Mouse (Mus musculus) myocyte (in vitro differentiated cells): ENCODE measurements around the gene Slc20a1. TPM values are rescaled to one million over a fixed set of nuclear protein-coding genes. Genes with fewer than 3 reads are reported as not detected.

Experiments
- H3K27me3 ChIP-seq: one replicate; pipeline ENCODE4 v1.6.1; 2011; ENCODE audit not compliant: control insufficient read depth, insufficient read depth, insufficient read length
- H3K36me3 ChIP-seq: one replicate; pipeline ENCODE4 v1.6.1; 2011; ENCODE audit not compliant: control insufficient read depth, insufficient read depth
- H3K4me2 ChIP-seq: one replicate; pipeline ENCODE4 v1.6.1; 2011; ENCODE audit warnings: low read depth, control low read depth
- H3K4me3 ChIP-seq: one replicate; pipeline ENCODE4 v1.5.1; 2011; ENCODE audit warnings: mild to moderate bottlenecking, control low read depth, moderate library complexity
- H3K79me2 ChIP-seq: one replicate; pipeline ENCODE4 v1.6.1; 2011; ENCODE audit not compliant: control insufficient read depth, insufficient read depth
- H3ac ChIP-seq: one replicate; pipeline ENCODE4 v1.6.1; 2011; ENCODE audit not compliant: control insufficient read depth, insufficient read length
- CEBPB ChIP-seq: IDR thresholded peaks from 2 replicates; pipeline ENCODE4 v1.6.1; 2011; ENCODE audit warnings: mild to moderate bottlenecking, moderate library complexity; ENCODE audit not compliant: poor library complexity, insufficient read depth, severe bottlenecking
- E2F4 ChIP-seq: IDR thresholded peaks from one replicate; pipeline ENCODE4 v1.6.1; 2011; ENCODE audit warnings: mild to moderate bottlenecking, control low read depth, moderate library complexity; ENCODE audit not compliant: insufficient read depth
- MAX ChIP-seq: IDR thresholded peaks from one replicate; pipeline ENCODE4 v1.6.1; 2011; ENCODE audit warnings: low read depth, mild to moderate bottlenecking, control low read depth
- MYOD1 ChIP-seq, 3 experiments: IDR thresholded peaks; one replicate each; pipeline ENCODE4 v1.6.1; 2011; ENCODE audit warnings: control low read depth in 2 of 3, low read depth in 2 of 3, mild to moderate bottlenecking in 2 of 3, moderate library complexity in 1 of 3; ENCODE audit not compliant: insufficient read length in 2 of 3, control insufficient read depth in 1 of 3
- MYOG ChIP-seq, 3 experiments: IDR thresholded peaks; one replicate each; pipeline ENCODE4 v1.6.1; 2011; ENCODE audit warnings: control low read depth in 2 of 3, low read depth in 2 of 3, mild to moderate bottlenecking in 2 of 3; ENCODE audit not compliant: insufficient read length in 2 of 3, control insufficient read depth in 1 of 3, insufficient read depth in 1 of 3
- POLR2A ChIP-seq: IDR thresholded peaks from one replicate; pipeline ENCODE4 v1.6.1; 2011; ENCODE audit warnings: low read depth, mild to moderate bottlenecking, control low read depth, moderate library complexity; ENCODE audit not compliant: insufficient read length
- POLR2AphosphoS2 ChIP-seq: IDR thresholded peaks from one replicate; pipeline ENCODE4 v1.6.1; 2011; ENCODE audit warnings: low read depth, control low read depth; ENCODE audit not compliant: insufficient read length
- REST ChIP-seq: IDR thresholded peaks from one replicate; pipeline ENCODE4 v1.6.1; 2011; ENCODE audit warnings: mild to moderate bottlenecking, control low read depth, moderate library complexity; ENCODE audit not compliant: insufficient read depth, insufficient read length
- SRF ChIP-seq: IDR thresholded peaks from one replicate; pipeline ENCODE4 v1.6.1; 2011; ENCODE audit warnings: low read depth; ENCODE audit not compliant: control insufficient read depth, insufficient read length
- TCF12 ChIP-seq: IDR thresholded peaks from one replicate; pipeline ENCODE4 v1.6.1; 2011; ENCODE audit warnings: mild to moderate bottlenecking, control low read depth; ENCODE audit not compliant: poor library complexity, insufficient read depth, severe bottlenecking
- TCF3 ChIP-seq: IDR thresholded peaks from one replicate; pipeline ENCODE4 v1.6.1; 2011; ENCODE audit warnings: low read depth, control low read depth; ENCODE audit not compliant: insufficient read length
- USF1 ChIP-seq: IDR thresholded peaks from one replicate; pipeline ENCODE4 v1.6.1; 2011; ENCODE audit warnings: low read depth, mild to moderate bottlenecking, control low read depth, moderate library complexity
- polyA plus RNA-seq: library from polyadenylated mRNA; unstranded; fragments of >200 nt; fragmentation: generic; extraction: Trizol; gene quantifications from one replicate; pipeline ENCODE4 v1.2.1, GENCODE M21; 2012; ENCODE audit warnings: missing spikeins

Slc20a1 gene
- polyA plus RNA-seq, 1 experiment: 41.7 TPM

GRCm38 (mm10) chr2:129249321-129249720 lies 50.8 kb downstream of the Slc20a1 start:
- Histone ChIP-seq H3K4me3 (no peak overlapping the region), H3ac (no peak overlapping the region), H3K4me2 (no peak overlapping the region), H3K27me3 (no peaks in the 10 kb centered on the region), H3K36me3 (no peaks in the 10 kb centered on the region), H3K79me2 (no peaks in the 10 kb centered on the region)
- TF ChIP-seq MYOD1 (IDR thresholded peaks at IDR 0.05; ENCODE audit: control insufficient read depth in 1 of 3, insufficient read length in 2 of 3, low read depth in 2 of 3): no peak

GRCm38 (mm10) chr2:129252836-129253630 lies 54.5 kb downstream of the Slc20a1 start:
- H3ac ChIP-seq: no peak overlapping the region
- H3K79me2 ChIP-seq: no peaks in the 10 kb centered on the region
- TF ChIP-seq USF1 (no peak), MYOG (IDR thresholded peaks at IDR 0.05; ENCODE audit: control insufficient read depth in 1 of 3, insufficient read depth in 1 of 3, insufficient read length in 2 of 3, low read depth in 2 of 3) (no peak)
- H3K4me2 ChIP-seq: no peak overlapping the region
- H3K36me3 ChIP-seq: no peaks in the 10 kb centered on the region
- no peaks in the 10 kb centered on the region for H3K27me3 ChIP-seq
- no peak overlapping the region for H3K4me3 ChIP-seq

GRCm38 (mm10) chr2:129253631-129253970 lies 55.0 kb downstream of the Slc20a1 start:
- no peaks in the 10 kb centered on the region for H3K36me3 ChIP-seq
- no peak overlapping the region for H3ac ChIP-seq
- no peaks in the 10 kb centered on the region for H3K27me3 ChIP-seq
- no peaks in the 10 kb centered on the region for H3K79me2 ChIP-seq
- H3K4me2 ChIP-seq: no peak overlapping the region
- TF ChIP-seq CEBPB (no peak), POLR2A (no peak), REST (no peak), MAX (no peak), MYOD1 (IDR thresholded peaks at IDR 0.05; ENCODE audit: control insufficient read depth in 1 of 3, insufficient read length in 2 of 3, low read depth in 2 of 3) (no peak), TCF12 (no peak), E2F4 (no peak), SRF (no peak), POLR2AphosphoS2 (no peak), TCF3 (no peak), MYOG (IDR thresholded peaks at IDR 0.05; ENCODE audit: control insufficient read depth in 1 of 3, insufficient read depth in 1 of 3, insufficient read length in 2 of 3, low read depth in 2 of 3) (no peak), USF1 (no peak)
- no peak overlapping the region for H3K4me3 ChIP-seq

GRCm38 (mm10) chr2:129254076-129254475 lies 55.5 kb downstream of the Slc20a1 start:
- Histone ChIP-seq H3K79me2 (no peaks in the 10 kb centered on the region), H3ac (no peak overlapping the region), H3K4me3 (no peak overlapping the region), H3K27me3 (no peaks in the 10 kb centered on the region), H3K4me2 (no peak overlapping the region), H3K36me3 (no peaks in the 10 kb centered on the region)
- TF ChIP-seq CEBPB: no peak
- no peak for TF ChIP-seq MYOD1 (IDR thresholded peaks at IDR 0.05; ENCODE audit: control insufficient read depth in 1 of 3, insufficient read length in 2 of 3, low read depth in 2 of 3)
- TF ChIP-seq E2F4: no peak
- TF ChIP-seq POLR2A: no peak
- TF ChIP-seq TCF3: no peak
- TF ChIP-seq MYOG (IDR thresholded peaks at IDR 0.05; ENCODE audit: control insufficient read depth in 1 of 3, insufficient read depth in 1 of 3, insufficient read length in 2 of 3, low read depth in 2 of 3): no peak
- TF ChIP-seq USF1: no peak
- TF ChIP-seq MAX: no peak
- no peak for TF ChIP-seq REST
- no peak for TF ChIP-seq SRF
- no peak for TF ChIP-seq TCF12

GRCm38 (mm10) chr2:129256006-129256405 lies 57.4 kb downstream of the Slc20a1 start:
- no peak overlapping the region for H3K4me2 ChIP-seq
- H3K27me3 ChIP-seq: no peaks in the 10 kb centered on the region
- H3K4me3 ChIP-seq: no peak overlapping the region
- TF ChIP-seq POLR2A: no peak
- TF ChIP-seq E2F4: no peak
- TF ChIP-seq SRF: no peak
- no peak for TF ChIP-seq CEBPB
- no peak for TF ChIP-seq MAX
- no peak for TF ChIP-seq MYOG (IDR thresholded peaks at IDR 0.05; ENCODE audit: control insufficient read depth in 1 of 3, insufficient read depth in 1 of 3, insufficient read length in 2 of 3, low read depth in 2 of 3)
- no peak for TF ChIP-seq TCF12
- TF ChIP-seq TCF3: no peak
- no peak for TF ChIP-seq POLR2AphosphoS2
- TF ChIP-seq REST: no peak
- no peak for TF ChIP-seq MYOD1 (IDR thresholded peaks at IDR 0.05; ENCODE audit: control insufficient read depth in 1 of 3, insufficient read length in 2 of 3, low read depth in 2 of 3)
- no peak for TF ChIP-seq USF1
- H3ac ChIP-seq: no peak overlapping the region
- no peaks in the 10 kb centered on the region for H3K36me3 ChIP-seq
- H3K79me2 ChIP-seq: no peaks in the 10 kb centered on the region
